Mouse (Mus musculus) CH12.LX (cell line): ENCODE measurements around the gene Rnf10. TPM values are rescaled to one million over a fixed set of nuclear protein-coding genes. Genes with fewer than 3 reads are reported as not detected.

Experiments
- DNase-seq: peaks from one replicate; pipeline ENCODE4 v3.0.0-alpha.2; 2013; ENCODE audit errors: extremely low read depth
- H3K27ac ChIP-seq: 2 replicates; pipeline ENCODE4 v1.5.1; 2012; ENCODE audit warnings: low read depth, mild to moderate bottlenecking, control low read depth, moderate library complexity; ENCODE audit not compliant: insufficient read depth
- H3K27me3 ChIP-seq: replicated peaks from 2 replicates; pipeline ENCODE3; 2012; ENCODE audit warnings: inconsistent platforms
- H3K36me3 ChIP-seq, 2 experiments: replicated peaks in 1 of 2; 2 replicates each; pipeline versions ENCODE3 to v1.6.1; 2012; ENCODE audit warnings: inconsistent platforms in 1 of 2, low read length in 1 of 2, mild to moderate bottlenecking in 1 of 2, mixed read lengths in 1 of 2, moderate library complexity in 1 of 2; ENCODE audit not compliant: control insufficient read depth in 1 of 2, insufficient read depth in 1 of 2
- H3K4me1 ChIP-seq, 2 experiments: 2 replicates each; pipeline ENCODE4 v1.6.1; 2012; ENCODE audit warnings: inconsistent platforms in 1 of 2, moderate library complexity in 1 of 2; ENCODE audit not compliant: insufficient read depth in 2 of 2, control insufficient read depth in 1 of 2
- H3K4me2 ChIP-seq: 2 replicates; pipeline ENCODE4 v1.6.1; 2012; ENCODE audit warnings: low read depth, mild to moderate bottlenecking, control low read depth; ENCODE audit not compliant: poor library complexity, insufficient read depth, severe bottlenecking
- H3K4me3 ChIP-seq, 3 experiments: fragments of 150-350 bp in 1 of 3; sonication (generic) in 1 of 3; replicated peaks in 1 of 3; 2 replicates each; pipeline versions ENCODE3 to v1.5.1; 2011 to 2012; ENCODE audit warnings: low read depth in 2 of 3, low read length in 2 of 3, mild to moderate bottlenecking in 2 of 3, moderate library complexity in 2 of 3, control low read depth in 1 of 3, improper control_type of control experiment in 1 of 3, inconsistent platforms in 1 of 3, mixed read lengths in 1 of 3; ENCODE audit not compliant: poor library complexity in 1 of 3
- H3K79me2 ChIP-seq: replicated peaks from 2 replicates; pipeline ENCODE4 v1.6.1; 2012; ENCODE audit warnings: mild to moderate bottlenecking, moderate library complexity; ENCODE audit not compliant: control insufficient read depth, poor library complexity, insufficient read depth, severe bottlenecking; ENCODE audit errors: extremely low read depth
- H3K9ac ChIP-seq: 2 replicates; pipeline ENCODE4 v1.6.1; 2012; ENCODE audit warnings: low read depth, mild to moderate bottlenecking, control low read depth, moderate library complexity; ENCODE audit not compliant: insufficient read depth
- H3K9me3 ChIP-seq: replicated peaks from 2 replicates; pipeline ENCODE3; 2012; ENCODE audit warnings: low read length, inconsistent platforms, mixed read lengths
- BHLHE40 ChIP-seq: IDR thresholded peaks from 2 replicates; pipeline ENCODE4 v1.6.1; 2011; ENCODE audit warnings: mild to moderate bottlenecking, low read depth, low read length, improper control_type of control experiment
- E2F4 ChIP-seq: IDR thresholded peaks from 2 replicates; pipeline ENCODE4 v1.6.1; 2011; ENCODE audit warnings: low read depth, low read length, improper control_type of control experiment; ENCODE audit not compliant: insufficient replicate concordance
- ETS1 ChIP-seq: conservative IDR thresholded peaks from 2 replicates; pipeline ENCODE4 v1.6.1; 2012; ENCODE audit warnings: low read depth, mild to moderate bottlenecking, inconsistent platforms, low read length, improper control_type of control experiment, moderate library complexity
- GABPA ChIP-seq: IDR thresholded peaks from 2 replicates; pipeline ENCODE4 v1.6.1; 2012; ENCODE audit warnings: low read depth, low read length, improper control_type of control experiment, inconsistent platforms; ENCODE audit not compliant: insufficient replicate concordance
- HCFC1 ChIP-seq: IDR thresholded peaks from 2 replicates; pipeline ENCODE4 v1.6.1; 2012; ENCODE audit warnings: low read depth, mild to moderate bottlenecking, inconsistent platforms, low read length, improper control_type of control experiment
- IRF4 ChIP-seq: IDR thresholded peaks from 2 replicates; pipeline ENCODE4 v1.6.1; 2014; ENCODE audit warnings: low read depth, mild to moderate bottlenecking, inconsistent platforms, low read length, improper control_type of control experiment
- JUN ChIP-seq: IDR thresholded peaks from 2 replicates; pipeline ENCODE4 v1.6.1; 2011; ENCODE audit warnings: low read depth, mild to moderate bottlenecking, low read length, improper control_type of control experiment, moderate library complexity; ENCODE audit not compliant: insufficient read depth
- MAFK ChIP-seq: IDR thresholded peaks from 2 replicates; pipeline ENCODE4 v1.6.1; 2011; ENCODE audit warnings: low read length, improper control_type of control experiment; ENCODE audit not compliant: insufficient replicate concordance
- MXI1 ChIP-seq: IDR thresholded peaks from 2 replicates; pipeline ENCODE4 v1.6.1; 2011; ENCODE audit warnings: mild to moderate bottlenecking, low read depth, low read length, improper control_type of control experiment
- MYC ChIP-seq: IDR thresholded peaks from 2 replicates; pipeline ENCODE4 v1.6.1; 2011; ENCODE audit warnings: low read depth, mild to moderate bottlenecking, improper control_type of control experiment, low read length
- NELFE ChIP-seq: IDR thresholded peaks from 2 replicates; pipeline ENCODE4 v1.6.1; 2011; ENCODE audit warnings: low read depth, low read length, improper control_type of control experiment
- NRF1 ChIP-seq: IDR thresholded peaks from 2 replicates; pipeline ENCODE4 v1.6.1; 2014; ENCODE audit warnings: low read depth, mild to moderate bottlenecking, inconsistent platforms, low read length, improper control_type of control experiment, moderate library complexity
- PAX5 ChIP-seq: IDR thresholded peaks from 2 replicates; pipeline ENCODE4 v1.6.1; 2012; ENCODE audit warnings: low read length, inconsistent platforms, mixed read lengths
- POLR2A ChIP-seq: IDR thresholded peaks from 2 replicates; pipeline ENCODE4 v1.6.1; 2011; ENCODE audit warnings: low read depth, mild to moderate bottlenecking, improper control_type of control experiment, low read length
- RAD21 ChIP-seq: IDR thresholded peaks from 2 replicates; pipeline ENCODE4 v1.6.1; 2011; ENCODE audit warnings: low read depth, mild to moderate bottlenecking, low read length, improper control_type of control experiment, moderate library complexity
- RCOR1 ChIP-seq: conservative IDR thresholded peaks from 2 replicates; pipeline ENCODE4 v1.6.1; 2012; ENCODE audit warnings: low read depth, mild to moderate bottlenecking, inconsistent platforms, low read length, improper control_type of control experiment
- SIN3A ChIP-seq: IDR thresholded peaks from 2 replicates; pipeline ENCODE4 v1.6.1; 2012; ENCODE audit warnings: low read length, improper control_type of control experiment, inconsistent platforms
- SMC3 ChIP-seq: IDR thresholded peaks from 2 replicates; pipeline ENCODE4 v1.6.1; 2011; ENCODE audit warnings: low read depth, low read length, improper control_type of control experiment
- TBP ChIP-seq: conservative IDR thresholded peaks from 2 replicates; pipeline ENCODE4 v1.6.1; 2011; ENCODE audit warnings: low read depth, low read length, improper control_type of control experiment
- USF2 ChIP-seq: conservative IDR thresholded peaks from 2 replicates; pipeline ENCODE4 v1.6.1; 2011; ENCODE audit warnings: low read depth, low read length, improper control_type of control experiment
- ZC3H11A ChIP-seq: IDR thresholded peaks from 2 replicates; pipeline ENCODE4 v1.6.1; 2012; ENCODE audit warnings: low read depth, mild to moderate bottlenecking, inconsistent platforms, low read length, improper control_type of control experiment
- dilution Hi-C: fragments of 300-500 bp; cut with MboI; formaldehyde crosslinking; loops from 2 replicates; pipeline ENCODE4 v1.14.3; 2020; ENCODE audit warnings: low sequenced_read_pairs; ENCODE audit not compliant: extremely low pct_unique_long_range_greater_than_20kb, extremely low pct_ligation_motif_present
- in situ Hi-C: fragments of 300-500 bp; cut with MboI; formaldehyde crosslinking; loops from 3 replicates; pipeline ENCODE4 v1.14.3; 2019; ENCODE audit warnings: low sequenced_read_pairs, low pct_ligation_motif_present, low pct_unique_long_range_greater_than_20kb, mixed read lengths
- polyA plus RNA-seq: library from polyadenylated mRNA; unstranded; fragments of >175 nt; gene quantifications from 2 replicates; pipeline ENCODE4 v1.2.1, GENCODE M21; 2012; ENCODE audit warnings: low read depth; ENCODE audit not compliant: insufficient read length
- total RNA-seq, 2 experiments: library from RNA; depleted of rRNA; stranded (reverse); fragments of 300-350 nt in 1 of 2; fragments of >200 nt in 1 of 2; gene quantifications; 2 replicates each; pipeline ENCODE4 v1.2.3; 2012 to 2014

Gene Rnf10
- total and polyA plus RNA-seq, 3 experiments: 38.5 to 187 (median 63.6) TPM

- Histone ChIP-seq H3K9ac (no peak overlapping the region), H3K4me1 (peaks cover 0 to 10% of the 10 kb centered on the region in 2 experiments; a peak in 3 of 4 replicates), H3K79me2 (no peaks in the 10 kb centered on the region)
These were observed 40.3 kb upstream of the Rnf10 start for GRCm38 (mm10) chr5:115312816-115313667.

GRCm38 (mm10) chr5:115312354-115312753 lies 39.7 kb upstream of the Rnf10 start:
- no peaks in the 10 kb centered on the region for H3K27me3 ChIP-seq
- peaks cover 0 to 4% of the 10 kb centered on the region in 2 experiments; a peak in 2 of 4 replicates for H3K4me1 ChIP-seq
- dilution Hi-C loops (no loop called here), in situ Hi-C loops (no loop called here)
- TF ChIP-seq NELFE (no peak), GABPA (no peak), MXI1 (no peak), BHLHE40 (no peak), POLR2A (no peak), TBP (no peak), PAX5 (no peak), E2F4 (no peak), RAD21 (no peak), RCOR1 (no peak), SIN3A (no peak), USF2 (no peak)
- no peaks in the 10 kb centered on the region for H3K9me3 ChIP-seq
- H3K9ac ChIP-seq: no peak overlapping the region
- H3K4me3 ChIP-seq: no peak overlapping the region
- no peak overlapping the region for H3K4me2 ChIP-seq
- no peaks in the 10 kb centered on the region for H3K79me2 ChIP-seq
- H3K36me3 ChIP-seq: peaks cover 0 to 6% of the 10 kb centered on the region in 2 experiments
- H3K27ac ChIP-seq: no peak overlapping the region
- DNase-seq: no peak

More at GRCm38 (mm10) chr5:115312816-115313667, 40.3 kb upstream of the Rnf10 start:
- TF ChIP-seq RCOR1 (no peak), POLR2A (no peak), HCFC1 (no peak), ZC3H11A (no peak), ETS1 (no peak), NRF1 (no peak), USF2 (no peak), MYC (no peak), IRF4 (no peak), JUN (no peak), SIN3A (no peak), SMC3 (no peak), MAFK (no peak)
- H3K27ac ChIP-seq: no peak overlapping the region
- no peak overlapping the region for H3K4me2 ChIP-seq
- H3K9me3 ChIP-seq: no peaks in the 10 kb centered on the region
- peaks cover 0 to 6% of the 10 kb centered on the region in 2 experiments for H3K36me3 ChIP-seq
- no peak for DNase-seq
- H3K27me3 ChIP-seq: no peaks in the 10 kb centered on the region
- H3K4me3 ChIP-seq: no peak overlapping the region
- in situ Hi-C loops: no loop called here
- dilution Hi-C loops: no loop called here
